Mouse (Mus musculus) kidney, adult 2 months (tissue): ENCODE measurements at regions not wholly inside any gene's neighbourhood (a gene's known extent, or its start where the extent isn't known, plus 50 kb on each side); places are given as distances from the start of the nearest gene placed in this dataset.

Experiments
- DNase-seq: peaks from one replicate; pipeline ENCODE4 v3.0.0; 2021
- H3K27ac ChIP-seq: fragments of 200-500 bp; 2 replicates; pipeline ENCODE4 v1.5.1; 2012; ENCODE audit warnings: low read depth, low read length, control low read depth, inconsistent platforms; ENCODE audit not compliant: insufficient read depth
- H3K27me3 ChIP-seq: fragments of 200-500 bp; replicated peaks from 2 replicates; pipeline ENCODE4 v1.6.1; 2012; ENCODE audit warnings: mild to moderate bottlenecking, moderate library complexity, low read length, inconsistent platforms; ENCODE audit not compliant: control insufficient read depth, insufficient read depth
- H3K36me3 ChIP-seq: fragments of 200-500 bp; 2 replicates; pipeline ENCODE4 v1.6.1; 2012; ENCODE audit warnings: mild to moderate bottlenecking, moderate library complexity, low read length, inconsistent platforms; ENCODE audit not compliant: control insufficient read depth, insufficient read depth
- H3K4me1 ChIP-seq: fragments of 200-500 bp; 2 replicates; pipeline ENCODE4 v1.6.1; 2011; ENCODE audit warnings: low read length; ENCODE audit not compliant: control insufficient read depth, insufficient read depth
- H3K4me3 ChIP-seq: fragments of 200-500 bp; 2 replicates; pipeline ENCODE4 v1.5.1; 2011; ENCODE audit warnings: mild to moderate bottlenecking, low read depth, low read length, control low read depth; ENCODE audit not compliant: insufficient read depth
- CTCF ChIP-seq: fragments of 200-500 bp; conservative IDR thresholded peaks from 2 replicates; pipeline ENCODE4 v1.5.1; 2011; ENCODE audit warnings: low read depth, mild to moderate bottlenecking, control low read depth, low read length, moderate library complexity, mixed read lengths; ENCODE audit not compliant: insufficient read depth, insufficient read length
- POLR2A ChIP-seq: fragments of 200-500 bp; IDR thresholded peaks from one replicate; pipeline ENCODE4 v1.6.1; 2011; ENCODE audit warnings: low read depth, low read length, control low read depth
- WGBS: fragments of 180-500 bp; shearing (Covaris S2); methylation state at CpG from one replicate; pipeline ENCODE4 v1.1.7; 2018; 5-methylcytosine and 5-hydroxymethylcytosine counted together

GRCm38 (mm10) chr6:66160805-66161204, 208.4 kb downstream of the 4930544G11Rik start:
- DNase-seq, result no peak
- 28% methylated on average over 2 of the region's 2 CpGs for WGBS
- Histone ChIP-seq H3K4me3 (no peak overlapping the region), H3K27ac (no peak overlapping the region), H3K27me3 (no peaks in the 10 kb centered on the region), H3K4me1 (no peaks in the 10 kb centered on the region), H3K36me3 (no peaks in the 10 kb centered on the region)
- TF ChIP-seq CTCF (no peak), POLR2A (no peak)

GRCm38 (mm10) chr6:66168913-66169312, 216.5 kb downstream of the 4930544G11Rik start:
- H3K4me3 ChIP-seq, result no peak overlapping the region
- TF ChIP-seq CTCF (no peak), POLR2A (no peak)
- 65% methylated on average over 3 of the region's 3 CpGs for WGBS
- H3K27ac ChIP-seq, result no peak overlapping the region
- no peaks in the 10 kb centered on the region for H3K36me3 ChIP-seq
- no peaks in the 10 kb centered on the region for H3K4me1 ChIP-seq
- H3K27me3 ChIP-seq, result no peaks in the 10 kb centered on the region
- no peak for DNase-seq

GRCm38 (mm10) chr6:66197990-66198389, 245.6 kb downstream of the 4930544G11Rik start:
- 88% methylated on average over 1 of the region's 1 CpGs for WGBS
- TF ChIP-seq POLR2A (no peak), CTCF (no peak)

DNA sequence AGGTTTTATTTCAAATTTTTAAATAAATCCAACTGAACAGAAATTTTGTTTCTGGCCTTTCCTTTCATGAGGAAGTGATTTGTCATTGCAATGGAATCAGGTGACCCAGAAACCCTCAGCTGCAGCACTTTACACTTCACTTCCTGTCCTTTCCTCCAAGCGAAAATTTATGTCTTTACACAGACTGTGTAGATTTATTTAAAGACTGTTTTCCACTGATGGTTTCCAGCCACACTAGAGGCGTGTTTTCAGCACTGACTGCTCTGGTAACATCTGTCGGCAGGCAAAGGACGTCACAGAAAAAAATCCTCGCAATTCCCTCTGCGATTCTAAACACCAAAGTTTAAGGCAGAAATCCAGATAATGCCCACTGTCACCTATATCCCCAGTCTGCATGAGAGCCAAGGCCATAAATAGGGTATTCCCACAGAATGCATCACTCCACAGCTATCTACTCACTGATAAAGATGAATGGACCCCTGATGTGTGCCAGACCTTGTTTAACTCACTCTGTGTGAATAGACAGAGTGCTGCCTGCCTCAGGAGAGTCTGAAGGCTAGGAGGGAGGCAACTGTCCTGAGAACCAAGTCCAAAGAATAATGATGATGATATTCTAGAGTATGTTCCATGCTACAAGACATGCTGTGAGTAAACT, 247.9 kb downstream of the 4930544G11Rik start:
- peak; percentile 11 for DNase-seq
- H3K27ac ChIP-seq, result no peak overlapping the region
- WGBS, result 12% methylated on average over 6 of the region's 6 CpGs

More at GRCm38 (mm10) chr6:66197990-66198389, 245.6 kb downstream of the 4930544G11Rik start:
- no peaks in the 10 kb centered on the region for H3K36me3 ChIP-seq
- no peak overlapping the region for H3K4me3 ChIP-seq
- H3K4me1 ChIP-seq, result no peaks in the 10 kb centered on the region
- no peak for DNase-seq
- H3K27me3 ChIP-seq, result no peaks in the 10 kb centered on the region
- no peak overlapping the region for H3K27ac ChIP-seq

DNA sequence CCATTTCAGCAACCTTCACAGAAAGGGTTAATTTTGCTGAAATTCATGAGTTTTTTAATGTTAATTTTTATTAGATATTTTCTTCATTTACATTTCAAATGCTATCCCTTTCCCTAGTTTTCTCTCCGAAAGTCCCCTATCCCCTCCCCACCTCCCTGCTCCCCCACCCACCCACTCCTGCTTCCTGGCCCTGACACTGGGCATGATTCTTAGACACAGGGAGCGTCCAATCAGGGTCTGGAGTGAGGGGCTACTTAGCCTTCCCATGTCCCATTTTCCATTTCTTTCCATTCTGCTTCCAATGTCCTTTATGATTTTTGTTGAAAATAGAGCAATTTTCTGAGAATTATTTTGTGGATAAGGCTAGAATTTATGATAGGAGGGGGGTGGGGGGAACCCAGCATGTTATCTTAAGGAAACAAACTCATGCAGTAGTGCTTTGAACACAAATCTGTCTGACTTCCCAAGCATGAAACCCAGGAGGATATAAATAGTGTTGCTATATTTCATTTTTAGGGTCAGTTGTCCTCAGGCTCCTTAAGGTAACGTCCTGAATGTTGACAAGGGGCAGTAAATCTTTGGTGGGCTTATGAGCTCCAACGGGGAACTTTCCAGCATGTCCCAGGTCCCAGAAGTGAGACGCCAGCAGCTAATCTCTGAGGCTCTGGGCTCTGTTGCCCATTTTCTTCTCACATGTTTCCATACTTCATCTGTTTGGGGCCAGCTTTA, 254.0 kb downstream of the 4930544G11Rik start:
- H3K4me3 ChIP-seq, result no peak overlapping the region
- no peak for TF ChIP-seq CTCF
- no peak for TF ChIP-seq POLR2A
- H3K4me1 ChIP-seq, result no peaks in the 10 kb centered on the region
- DNase-seq, result no peak
- H3K27ac ChIP-seq, result no peak overlapping the region
- 23% methylated on average over 5 of the region's 5 CpGs for WGBS
- H3K36me3 ChIP-seq, result no peaks in the 10 kb centered on the region
- no peaks in the 10 kb centered on the region for H3K27me3 ChIP-seq

More for the DNA sequence above, 247.9 kb downstream of the 4930544G11Rik start:
- no peak overlapping the region for H3K4me3 ChIP-seq
- H3K27me3 ChIP-seq, result no peaks in the 10 kb centered on the region
- H3K4me1 ChIP-seq, result no peaks in the 10 kb centered on the region
- TF ChIP-seq CTCF (no peak), POLR2A (no peak)
- no peaks in the 10 kb centered on the region for H3K36me3 ChIP-seq

GRCm38 (mm10) chr6:66217543-66217942, 265.1 kb downstream of the 4930544G11Rik start:
- no peaks in the 10 kb centered on the region; the same call in 1 of the 2 replicates for H3K27me3 ChIP-seq
- TF ChIP-seq CTCF (no peak), POLR2A (no peak)
- H3K36me3 ChIP-seq, result no peaks in the 10 kb centered on the region
- DNase-seq, result no peak
- 69% methylated on average over 2 of the region's 2 CpGs for WGBS
- no peak overlapping the region for H3K27ac ChIP-seq
- H3K4me3 ChIP-seq, result no peak overlapping the region
- no peaks in the 10 kb centered on the region for H3K4me1 ChIP-seq

DNA sequence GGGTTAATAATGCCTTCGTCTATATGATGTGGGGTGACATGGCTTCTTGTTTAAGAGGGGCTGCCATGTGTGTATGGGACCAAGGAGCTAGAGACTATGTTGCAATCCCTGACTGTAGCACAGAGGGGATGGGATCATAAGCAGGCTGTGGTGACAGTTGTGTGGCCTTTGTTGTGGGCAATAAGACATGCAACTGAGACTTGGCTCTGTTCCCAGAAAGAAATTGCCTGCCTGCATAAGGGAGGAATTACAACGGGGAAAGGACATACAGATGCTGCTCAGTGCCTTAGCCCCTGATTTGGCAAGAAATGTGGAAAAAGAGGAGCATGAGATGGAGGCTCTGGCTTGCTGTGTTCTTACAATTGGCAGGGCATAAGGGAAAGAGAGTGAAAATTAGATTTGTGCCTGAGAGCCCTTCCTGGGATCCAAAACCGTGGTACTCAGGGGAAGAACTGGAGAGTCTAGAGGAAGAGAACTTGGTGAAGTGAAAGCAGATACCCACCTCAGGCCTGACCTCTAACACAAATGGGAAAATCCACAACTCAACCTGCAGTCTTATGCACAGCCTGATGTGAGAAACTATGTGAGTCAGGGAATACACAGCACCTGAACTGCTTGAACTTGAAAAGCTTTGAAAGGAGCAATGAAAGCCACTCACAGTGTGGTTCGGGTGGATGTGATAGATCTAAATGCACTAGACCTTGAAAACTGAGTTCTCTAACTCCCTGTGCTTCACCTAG, 271.9 kb downstream of the 4930544G11Rik start:
- H3K27me3 ChIP-seq, result no peaks in the 10 kb centered on the region; the same call in 1 of the 2 replicates
- no peak for DNase-seq
- 55% methylated on average over 4 of the region's 4 CpGs for WGBS
- TF ChIP-seq POLR2A, result no peak
- no peaks in the 10 kb centered on the region for H3K4me1 ChIP-seq
- no peak overlapping the region for H3K4me3 ChIP-seq
- no peaks in the 10 kb centered on the region for H3K36me3 ChIP-seq
- no peak overlapping the region for H3K27ac ChIP-seq
